Mouse (Mus musculus) gastrocnemius, postnatal 14 days (tissue): ENCODE results near the gene Cnot1. TPM values are rescaled to one million over a fixed set of nuclear protein-coding genes. Genes with fewer than 3 reads are reported as not detected.
A peak's percentile ranks its signal among the peaks of the same experiment; 100 is the strongest.

ENCODE experiments used
- DNase-seq: peaks from one replicate; pipeline ENCODE4 v3.0.0; 2021; ENCODE audit warnings: mixed read lengths
- intact Hi-C: fragments of 180-260 bp; cut with DNase I; formaldehyde crosslinking; loops from one replicate; pipeline ENCODE4 v1.15.1; 2025; ENCODE audit warnings: low total_unique reads
- microRNA-seq, 2 experiments: library from miRNA; unstranded; fragments of <30 nt; microRNA quantifications; one replicate each; pipeline ENCODE4 v1.2.0; 2021
- total RNA-seq, 2 experiments: library from RNA; stranded (reverse); gene quantifications; 2 replicates each; pipeline ENCODE4 v1.2.3; 2021

The Cnot1 gene
- total RNA-seq, 2 experiments from 2014 or later = 59.6 to 62.9 TPM

GRCm38 (mm10) chr8:95701809-95702208, 105.5 kb downstream of the Cnot1 start:
- intact Hi-C loops = no loop called here
- DNase-seq = no peak

DNA sequence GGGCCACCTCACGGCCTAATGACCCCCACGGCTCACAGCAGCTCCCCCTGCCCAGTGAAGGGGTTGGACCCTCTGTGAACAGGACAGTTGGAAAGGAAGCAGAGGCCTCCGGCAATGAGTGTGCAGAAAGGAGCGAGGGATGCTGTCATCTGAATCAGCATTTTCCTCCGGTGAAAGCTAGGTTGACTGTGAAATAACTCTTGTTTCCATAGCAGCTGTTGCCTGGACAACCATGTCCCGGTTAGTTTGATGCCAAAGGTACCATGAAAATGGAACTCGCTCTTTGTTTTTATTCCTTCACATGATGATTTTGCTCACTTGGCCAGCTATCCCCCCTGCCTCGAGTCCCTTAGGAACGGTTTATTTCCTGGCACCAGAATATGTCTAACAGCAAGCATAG, 107.0 kb downstream of the Cnot1 start:
- DNase-seq = no peak
- intact Hi-C loops = no loop called here

GRCm38 (mm10) chr8:95698179-95698578, 109.1 kb downstream of the Cnot1 start:
- DNase-seq = no peak
- intact Hi-C loops = loop anchor here (10.0 kb wide), 1 partner anchor 353 kb away; no protein-coding TSS in a partner anchor

DNA sequence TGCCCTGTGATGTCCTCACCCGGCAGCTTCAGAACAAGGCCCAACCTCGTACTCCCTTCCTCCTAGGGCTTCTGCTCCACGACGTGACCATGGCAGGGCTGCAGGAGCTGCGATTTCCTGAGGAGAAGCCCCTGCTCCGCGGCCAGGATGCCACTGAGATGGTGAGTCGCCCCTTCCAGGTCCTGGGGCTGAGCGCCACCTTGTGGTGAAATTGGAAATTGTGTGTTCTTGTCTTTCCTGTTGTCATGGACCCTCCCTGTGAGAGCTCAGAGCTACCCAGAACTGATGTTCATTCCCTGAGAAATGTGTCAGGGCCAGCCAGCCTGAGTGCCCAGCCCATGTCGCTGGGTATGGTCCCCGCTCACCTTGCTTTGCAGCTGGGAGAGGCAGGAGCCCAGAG, 110.1 kb downstream of the Cnot1 start:
- intact Hi-C loops = loop anchor here (10.0 kb wide), 1 partner anchor 352 kb away; no protein-coding TSS in a partner anchor
- DNase-seq = peak; percentile 78

DNA sequence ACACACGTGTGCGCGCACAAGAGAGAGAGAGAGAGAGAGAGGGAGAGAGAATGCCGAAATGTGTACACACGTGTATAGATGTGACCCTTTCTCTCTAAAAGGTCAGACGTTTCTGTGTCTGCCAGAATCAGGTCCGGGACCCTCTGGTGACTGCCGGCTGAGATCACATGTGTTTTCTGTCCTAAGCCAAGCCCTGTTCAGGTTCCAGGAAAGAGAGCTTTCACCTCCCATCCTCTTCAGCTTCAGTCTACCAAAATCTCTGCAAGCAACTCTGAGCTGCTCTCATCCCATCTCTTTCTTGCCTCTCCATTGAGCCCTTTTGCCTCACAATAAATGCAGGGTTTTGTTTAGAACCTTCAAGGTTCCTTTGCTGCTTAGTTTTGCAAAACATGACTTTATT, 110.6 kb downstream of the Cnot1 start:
- intact Hi-C loops = loop anchor here (10.0 kb wide), 1 partner anchor 352 kb away; no protein-coding TSS in a partner anchor
- DNase-seq = no peak

GRCm38 (mm10) chr8:95694631-95695030, 112.6 kb downstream of the Cnot1 start:
- no peak for DNase-seq
- intact Hi-C loops = loop anchor here (2.0 to 10.0 kb wide), 2 partner anchors 90 to 350 kb away; no protein-coding TSS in a partner anchor

GRCm38 (mm10) chr8:95690929-95691541, 116.2 kb downstream of the Cnot1 start:
- no peak for DNase-seq
- intact Hi-C loops = loop anchor here (10.0 kb wide), 1 partner anchor 346 kb away; no protein-coding TSS in a partner anchor

DNA sequence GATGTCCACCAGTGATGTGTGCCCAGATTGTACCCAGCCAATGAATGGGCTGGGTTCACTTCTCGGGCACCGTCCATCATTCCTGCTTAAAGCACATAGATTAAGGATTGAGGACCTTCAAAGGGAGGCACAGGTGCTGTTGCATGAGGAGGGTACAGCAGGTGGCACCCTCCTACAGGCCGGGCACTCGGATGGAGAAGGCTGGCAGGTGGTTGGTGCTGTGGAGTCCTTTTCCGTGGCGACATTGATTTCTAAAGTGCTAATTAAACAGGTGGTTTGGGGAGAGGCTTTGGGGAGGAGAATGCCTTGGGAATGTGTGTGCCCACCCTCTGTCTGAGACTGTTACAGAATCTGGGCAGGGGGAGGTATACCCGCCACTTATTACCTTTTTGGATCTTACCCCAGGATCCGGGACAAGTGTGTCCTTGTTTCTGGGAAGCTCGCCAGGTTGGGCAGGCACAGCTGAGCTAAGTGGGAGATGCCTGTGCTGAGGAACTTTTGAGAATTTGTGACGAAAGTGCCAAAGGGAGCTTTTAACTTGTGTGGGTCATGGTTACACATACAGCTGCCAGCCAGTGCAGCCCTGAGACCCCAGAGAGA, 119.1 kb downstream of the Cnot1 start:
- intact Hi-C loops = no loop called here
- DNase-seq = no peak

GRCm38 (mm10) chr8:95678024-95678611, 129.1 kb downstream of the Cnot1 start:
- DNase-seq = no peak
- intact Hi-C loops = no loop called here

- intact Hi-C loops = no loop called here
- no peak for DNase-seq
Measured at GRCm38 (mm10) chr8:95677591-95678023, 129.7 kb downstream of the Cnot1 start.

DNA sequence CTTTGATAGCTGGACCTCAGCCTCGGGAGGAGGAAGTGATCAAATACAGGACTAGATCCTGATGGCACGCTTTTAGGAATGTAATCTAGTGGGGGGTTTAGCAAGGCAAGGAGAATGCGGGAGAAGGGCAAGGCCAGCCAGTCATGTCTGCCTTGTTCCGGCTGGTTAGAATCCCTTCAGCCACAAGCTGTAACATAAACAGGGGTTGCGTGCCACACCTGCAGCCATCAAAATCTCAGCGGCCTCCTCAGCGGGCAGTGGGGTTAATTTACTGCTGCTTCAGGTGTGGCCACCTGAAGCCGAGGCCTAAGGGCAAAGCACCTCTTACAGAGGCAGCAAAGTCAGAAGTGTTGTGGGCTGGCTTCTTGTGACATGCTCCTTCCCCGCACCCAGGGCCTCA, 130.6 kb downstream of the Cnot1 start, which contains the start of gene Ndrg4:
TSS of gene Ndrg4 (plus strand) at position 350 of the 400 bp plus-strand sequence.
- intact Hi-C loops = no loop called here
- no peak for DNase-seq

- intact Hi-C loops = no loop called here
- DNase-seq = no peak
Measured at GRCm38 (mm10) chr8:95672811-95673210, 134.5 kb downstream of the Cnot1 start.

GRCm38 (mm10) chr8:95671861-95672260, 135.4 kb downstream of the Cnot1 start:
- intact Hi-C loops = no loop called here
- DNase-seq = no peak

DNA sequence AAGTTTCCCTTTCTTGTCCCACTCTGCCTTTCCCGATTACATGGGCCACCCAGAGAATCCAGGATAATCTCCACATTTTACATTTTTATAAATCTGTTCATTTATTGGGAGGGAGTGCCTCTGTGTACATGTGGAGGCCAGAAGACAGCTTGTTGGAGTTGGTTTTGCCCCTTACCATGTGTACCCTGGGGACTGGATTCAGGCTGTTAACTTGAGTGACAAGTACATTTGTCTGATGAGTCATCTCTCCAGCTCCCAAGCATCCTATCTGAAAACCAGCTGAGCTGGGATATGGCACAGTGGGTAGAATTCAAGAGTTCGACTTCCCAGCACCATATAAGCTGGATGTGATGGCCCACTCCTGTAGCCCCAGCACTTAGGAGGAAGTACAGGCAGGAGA, 137.3 kb downstream of the Cnot1 start:
- no peak for DNase-seq
- intact Hi-C loops = no loop called here

Small RNAs within 50 kb of the gene (microRNA-seq; reads per million reads assigned to microRNA genes)
- 0.50 to 1.3 reads per million in 2 experiments for gene Mir7073

Other genes with a start within 250 kb of the Cnot1 start
- gene Prss54, start 231.1 kb downstream of the Cnot1 start, total RNA-seq = not detected
- under 1 TPM; 0.69 to 0.98 TPM for gene Gins3, start 174.0 kb downstream of the Cnot1 start, total RNA-seq
- 1 to 10 TPM; 6.5 to 8.8 TPM for gene Ndrg4, start 130.5 kb downstream of the Cnot1 start, total RNA-seq
- gene Setd6, start 91.6 kb downstream of the Cnot1 start, total RNA-seq = 10 to 100 TPM in 1 of 2 experiments, 1 to 10 TPM in 1; 9.4 to 10.4 TPM
- gene Sap18b, start 17.9 kb upstream of the Cnot1 start, total RNA-seq = 10 to 100 TPM; 78.3 to 88.9 TPM
- gene Slc38a7, start 46.1 kb upstream of the Cnot1 start, total RNA-seq = 1 to 10 TPM; 5.6 to 5.8 TPM
- 100 to 1,000 TPM; 335 to 396 TPM for gene Got2, start 81.1 kb upstream of the Cnot1 start, total RNA-seq